Mouse (Mus musculus) C2C12 (cell line): ENCODE results near the gene Kcnma1. TPM values are rescaled to one million over a fixed set of nuclear protein-coding genes. Genes with fewer than 3 reads are reported as not detected.

Source experiments
- H3K27me3 ChIP-seq: one replicate; pipeline ENCODE4 v1.6.1; 2011; ENCODE audit not compliant: control insufficient read depth, insufficient read depth, insufficient read length
- H3K36me3 ChIP-seq: one replicate; pipeline ENCODE4 v1.6.1; 2011; ENCODE audit not compliant: control insufficient read depth, insufficient read depth
- H3K4me3 ChIP-seq: one replicate; pipeline ENCODE4 v1.5.1; 2011; ENCODE audit warnings: mild to moderate bottlenecking, control low read depth; ENCODE audit not compliant: poor library complexity, insufficient read depth, severe bottlenecking
- H3K79me2 ChIP-seq: one replicate; pipeline ENCODE4 v1.6.1; 2011; ENCODE audit not compliant: control insufficient read depth, insufficient read depth
- H3K79me3 ChIP-seq: one replicate; pipeline ENCODE4 v1.6.1; 2011; ENCODE audit warnings: low read depth, control low read depth
- H3ac ChIP-seq: one replicate; pipeline ENCODE3; 2011; ENCODE audit warnings: low read depth; ENCODE audit not compliant: control insufficient read depth, insufficient read length
- CEBPB ChIP-seq: IDR thresholded peaks from one replicate; pipeline ENCODE4 v1.6.1; 2011; ENCODE audit warnings: low read depth, mild to moderate bottlenecking, control low read depth, moderate library complexity
- CTCF ChIP-seq: IDR thresholded peaks from one replicate; pipeline ENCODE4 v1.5.1; 2011; ENCODE audit not compliant: control insufficient read depth, insufficient read depth, insufficient read length
- FOSL1 ChIP-seq: IDR thresholded peaks from one replicate; pipeline ENCODE4 v1.8.0; 2011; ENCODE audit warnings: mild to moderate bottlenecking, low read length; ENCODE audit not compliant: poor library complexity, insufficient read depth, severe bottlenecking
- MAX ChIP-seq: IDR thresholded peaks from one replicate; pipeline ENCODE4 v1.6.1; 2011; ENCODE audit warnings: mild to moderate bottlenecking, control low read depth
- MYOD1 ChIP-seq: IDR thresholded peaks from one replicate; pipeline ENCODE4 v1.6.1; 2011; ENCODE audit warnings: low read depth; ENCODE audit not compliant: control insufficient read depth, insufficient read length
- MYOG ChIP-seq: IDR thresholded peaks from one replicate; pipeline ENCODE4 v1.6.1; 2011; ENCODE audit not compliant: control insufficient read depth, insufficient read length; ENCODE audit errors: extremely low read depth
- USF1 ChIP-seq: IDR thresholded peaks from one replicate; pipeline ENCODE4 v1.6.1; 2011; ENCODE audit warnings: low read depth, mild to moderate bottlenecking, control low read depth, moderate library complexity
- polyA plus RNA-seq: library from polyadenylated mRNA; unstranded; fragments of >200 nt; fragmentation: generic; extraction: Trizol; gene quantifications from one replicate; pipeline ENCODE4 v1.2.1, GENCODE M21; 2012; ENCODE audit warnings: missing spikeins

Gene Kcnma1
- polyA plus RNA-seq, 1 experiment = not detected

- no peak overlapping the region for H3ac ChIP-seq
- no peak overlapping the region for H3K4me3 ChIP-seq
- H3K79me2 ChIP-seq = no peaks in the 10 kb centered on the region
- no peaks in the 10 kb centered on the region for H3K36me3 ChIP-seq
- TF ChIP-seq MYOG = no peak
- no peak for TF ChIP-seq CTCF
- no peaks in the 10 kb centered on the region for H3K79me3 ChIP-seq
- H3K27me3 ChIP-seq = no peaks in the 10 kb centered on the region
Observed at GRCm38 (mm10) chr14:23848529-23849141, 165.7 kb downstream of the Kcnma1 start.

GRCm38 (mm10) chr14:23846706-23847105, 167.6 kb downstream of the Kcnma1 start:
- no peaks in the 10 kb centered on the region for H3K79me2 ChIP-seq
- no peaks in the 10 kb centered on the region for H3K36me3 ChIP-seq
- no peaks in the 10 kb centered on the region for H3K79me3 ChIP-seq
- no peaks in the 10 kb centered on the region for H3K27me3 ChIP-seq
- H3K4me3 ChIP-seq = no peak overlapping the region
- TF ChIP-seq CTCF (no peak), MYOG (no peak), CEBPB (no peak), FOSL1 (no peak), USF1 (no peak), MYOD1 (no peak), MAX (no peak)
- no peak overlapping the region for H3ac ChIP-seq

- no peak overlapping the region for H3ac ChIP-seq
- no peaks in the 10 kb centered on the region for H3K27me3 ChIP-seq
- H3K36me3 ChIP-seq = no peaks in the 10 kb centered on the region
- no peaks in the 10 kb centered on the region for H3K79me3 ChIP-seq
- no peaks in the 10 kb centered on the region for H3K79me2 ChIP-seq
- H3K4me3 ChIP-seq = no peak overlapping the region
- TF ChIP-seq CEBPB (no peak), MAX (no peak), USF1 (no peak), MYOG (no peak), MYOD1 (no peak), FOSL1 (no peak), CTCF (no peak)
Observed at GRCm38 (mm10) chr14:23842025-23842424, 172.3 kb downstream of the Kcnma1 start.

DNA sequence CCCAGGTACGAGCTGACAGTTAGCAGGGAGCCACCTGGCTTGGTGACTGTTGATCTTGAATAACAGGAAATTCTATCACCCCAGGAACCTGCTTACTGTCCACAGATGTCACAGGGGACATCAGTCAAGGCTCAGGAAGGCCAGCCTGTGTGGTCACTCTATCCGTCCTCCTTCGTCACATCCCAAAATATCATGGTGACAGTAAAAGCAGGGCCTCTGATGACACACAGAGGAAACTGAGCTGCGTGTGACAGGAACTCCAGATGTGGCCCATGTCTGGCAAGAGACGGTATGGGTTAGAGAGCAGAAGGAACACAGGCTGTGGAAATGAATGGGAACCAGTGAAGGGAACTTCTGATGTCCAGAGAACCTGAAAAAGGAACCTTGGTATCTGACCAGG, 174.7 kb downstream of the Kcnma1 start:
- H3K79me2 ChIP-seq = no peaks in the 10 kb centered on the region
- H3ac ChIP-seq = no peak overlapping the region
- H3K79me3 ChIP-seq = no peaks in the 10 kb centered on the region
- no peak overlapping the region for H3K4me3 ChIP-seq
- no peaks in the 10 kb centered on the region for H3K27me3 ChIP-seq
- H3K36me3 ChIP-seq = no peaks in the 10 kb centered on the region
- TF ChIP-seq CEBPB (no peak), FOSL1 (no peak), MYOD1 (no peak), MYOG (no peak), MAX (no peak), USF1 (no peak), CTCF (no peak)

- Histone ChIP-seq H3K4me3 (no peak overlapping the region), H3K79me3 (no peaks in the 10 kb centered on the region), H3K79me2 (no peaks in the 10 kb centered on the region), H3K36me3 (no peaks in the 10 kb centered on the region), H3K27me3 (no peaks in the 10 kb centered on the region), H3ac (no peak overlapping the region)
- TF ChIP-seq MYOD1 (no peak), CEBPB (no peak), USF1 (no peak), MAX (no peak), MYOG (no peak), CTCF (no peak), FOSL1 (no peak)
Observed at GRCm38 (mm10) chr14:23835387-23836111, 178.7 kb downstream of the Kcnma1 start.

- H3ac ChIP-seq = no peak overlapping the region
- no peak for TF ChIP-seq CEBPB
- TF ChIP-seq MAX = no peak
- no peak for TF ChIP-seq CTCF
- TF ChIP-seq MYOD1 = no peak
- no peak for TF ChIP-seq USF1
- H3K27me3 ChIP-seq = no peaks in the 10 kb centered on the region
- H3K79me2 ChIP-seq = no peaks in the 10 kb centered on the region
- H3K36me3 ChIP-seq = no peaks in the 10 kb centered on the region
- H3K79me3 ChIP-seq = no peaks in the 10 kb centered on the region
- no peak overlapping the region for H3K4me3 ChIP-seq
Observed at GRCm38 (mm10) chr14:23831284-23831683, 183.0 kb downstream of the Kcnma1 start.
